Mouse (Mus musculus) layer of hippocampus, postnatal 14 days (tissue): ENCODE data around the gene Zbtb39. TPM values are rescaled to one million over a fixed set of nuclear protein-coding genes. Genes with fewer than 3 reads are reported as not detected.
"Not testable (repeated sequence)": the region's sequence is repeated elsewhere in the genome, so short reads cannot be mapped to it uniquely, and the experiment has no call there.

Experiments used
- DNase-seq, 2 experiments: peaks; one replicate each; pipeline ENCODE4 v3.0.0; 2021 to 2022; ENCODE audit warnings: low spot score in 2 of 2, mixed read lengths in 1 of 2
- total RNA-seq, 2 experiments: library from RNA; stranded (reverse); gene quantifications; 2 replicates each; pipeline ENCODE4 v1.2.3; 2021

The Zbtb39 gene
- total RNA-seq, 2 experiments from 2014 or later = 9.1 to 9.5 TPM

DNA sequence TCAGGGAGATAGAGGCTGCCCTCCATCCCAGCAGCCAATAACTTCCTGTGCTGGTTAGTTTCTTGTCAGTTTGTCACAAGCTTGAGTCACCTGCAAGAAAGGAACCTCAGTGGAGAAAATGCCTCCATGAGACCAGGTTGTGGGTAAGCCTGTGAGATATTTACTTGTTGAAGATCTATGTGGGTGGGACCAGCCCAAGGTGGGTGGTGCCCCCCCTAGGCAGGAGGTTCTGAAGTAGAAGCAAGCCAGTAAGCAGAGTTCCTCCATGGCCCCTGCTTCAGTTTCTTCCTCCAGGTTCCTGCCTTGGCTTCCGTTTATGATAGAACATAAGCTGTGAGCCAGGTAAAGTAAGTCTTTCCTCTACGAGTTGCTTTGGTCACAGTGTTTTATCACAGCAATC is 3.1 kb upstream of the Zbtb39 start:
- no peak for DNase-seq

DNA sequence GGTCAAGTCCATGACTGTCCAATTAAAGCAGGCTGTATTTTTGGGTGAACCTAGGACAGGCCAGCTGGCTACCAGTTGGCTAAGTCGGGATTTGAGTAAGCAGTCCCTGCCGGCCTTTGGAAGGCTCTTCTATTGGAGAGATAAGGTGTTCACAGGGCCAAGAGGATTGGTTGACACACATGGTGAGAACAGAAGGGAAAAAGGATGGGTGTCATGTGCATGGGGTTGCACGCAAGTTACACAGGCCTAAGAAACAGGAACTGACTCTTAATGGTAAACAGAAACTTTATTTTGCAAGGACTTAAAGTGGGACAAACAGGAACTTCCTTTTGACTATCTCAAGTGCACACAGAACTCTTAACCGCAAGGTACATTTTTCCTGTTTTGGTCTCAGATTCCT is 2.4 kb upstream of the Zbtb39 start:
- DNase-seq = no peak

DNA sequence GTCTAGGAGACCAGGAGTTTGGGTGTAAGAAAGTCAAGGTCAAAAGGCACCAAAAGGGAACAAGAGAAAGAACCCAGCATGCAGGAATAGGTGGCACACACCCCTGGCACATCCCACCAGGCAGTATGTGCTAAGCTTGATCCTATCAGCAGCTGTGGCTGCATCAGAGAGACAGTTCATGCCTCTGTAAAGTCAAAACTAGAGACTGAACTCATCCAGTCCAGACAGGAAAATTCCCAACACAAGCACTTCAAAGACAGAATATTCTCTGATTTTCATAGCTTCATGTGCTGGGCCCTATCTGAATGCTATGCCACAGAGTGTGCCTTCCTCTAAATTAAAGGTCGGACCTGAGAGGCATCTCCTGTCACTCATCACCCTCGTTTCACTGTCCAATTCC is 1.8 kb upstream of the Zbtb39 start:
- no peak for DNase-seq

DNA sequence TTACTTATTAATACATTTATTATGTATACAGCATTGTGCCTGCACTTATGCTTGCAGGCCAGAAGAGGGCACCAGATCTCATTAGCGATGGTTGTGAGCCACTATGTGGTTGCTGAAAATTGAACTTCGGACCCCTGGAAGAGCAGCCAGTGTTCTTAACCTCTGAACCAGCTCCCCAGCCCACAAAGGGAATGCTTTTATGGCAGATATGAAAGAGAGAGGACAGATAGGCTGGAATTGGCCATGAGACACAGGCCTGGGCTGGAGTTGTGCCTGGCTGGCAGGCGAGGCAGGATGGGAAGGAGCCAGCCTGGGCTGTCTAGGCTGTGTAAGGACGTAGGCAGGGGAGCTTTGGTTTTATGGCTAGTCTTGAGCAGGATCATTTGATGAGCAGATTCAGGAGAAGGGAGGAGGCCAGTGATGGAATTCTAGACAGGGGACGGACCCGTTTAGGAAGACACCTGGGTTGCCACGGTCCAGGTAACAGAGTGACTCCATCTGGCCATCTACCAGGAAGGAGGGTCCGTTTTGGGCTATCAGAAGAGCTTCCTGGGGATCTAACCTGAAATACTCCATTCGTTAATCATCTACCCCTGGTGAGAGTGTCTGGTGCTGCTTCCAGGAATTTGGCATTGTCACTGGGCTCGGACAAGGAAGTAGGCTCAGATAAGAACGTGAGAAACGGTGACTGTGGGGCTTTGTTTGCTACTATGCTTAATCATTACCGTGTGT is 1.0 kb upstream of the Zbtb39 start:
- no peak for DNase-seq

DNA sequence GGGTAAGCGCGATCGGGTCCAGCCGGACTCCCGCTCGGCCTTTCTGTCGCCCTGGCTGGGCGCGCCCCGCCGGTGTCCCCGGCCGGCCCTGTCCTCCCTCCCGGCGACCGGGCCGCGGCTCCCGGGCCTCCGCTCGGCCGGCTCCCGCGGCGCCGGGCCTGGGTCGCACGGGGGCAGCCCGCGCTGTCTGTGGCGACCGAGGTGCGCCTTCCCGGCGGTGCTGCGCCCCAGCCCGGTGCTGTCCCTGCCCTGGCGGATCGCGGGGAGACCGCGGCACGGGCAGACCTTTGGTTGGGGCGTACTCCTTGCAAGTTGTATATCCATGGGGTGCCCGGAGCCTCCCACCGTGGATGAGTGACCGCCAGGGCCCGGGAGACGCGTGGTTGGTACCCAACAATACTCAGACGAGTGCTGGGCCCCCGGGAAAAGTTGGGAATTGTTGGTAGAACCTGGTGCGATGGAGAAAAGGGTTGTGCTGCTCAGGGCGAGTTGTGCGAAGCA is 373 bp downstream of the Zbtb39 start:
- DNase-seq = no peak

DNA sequence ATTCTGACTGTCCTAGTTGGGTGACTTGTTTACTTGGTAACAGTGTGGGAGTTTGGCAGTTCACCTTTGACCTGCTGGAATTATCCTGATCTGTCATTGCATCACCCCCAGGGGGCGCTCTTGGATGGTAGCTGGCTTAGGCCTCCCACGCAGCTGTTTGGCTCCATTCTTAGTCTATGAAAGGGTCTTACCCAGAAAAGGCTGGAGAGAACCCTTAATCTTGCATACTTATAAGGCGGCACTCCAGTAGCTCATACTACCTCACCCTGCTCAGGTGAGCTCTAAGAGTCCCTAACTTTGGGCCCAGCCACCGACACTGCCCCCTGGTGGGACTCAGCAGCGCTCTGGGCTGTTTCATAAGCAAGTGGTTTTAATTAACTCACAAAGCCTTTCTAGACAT is 5.3 kb downstream of the Zbtb39 start:
- no peak for DNase-seq

DNA sequence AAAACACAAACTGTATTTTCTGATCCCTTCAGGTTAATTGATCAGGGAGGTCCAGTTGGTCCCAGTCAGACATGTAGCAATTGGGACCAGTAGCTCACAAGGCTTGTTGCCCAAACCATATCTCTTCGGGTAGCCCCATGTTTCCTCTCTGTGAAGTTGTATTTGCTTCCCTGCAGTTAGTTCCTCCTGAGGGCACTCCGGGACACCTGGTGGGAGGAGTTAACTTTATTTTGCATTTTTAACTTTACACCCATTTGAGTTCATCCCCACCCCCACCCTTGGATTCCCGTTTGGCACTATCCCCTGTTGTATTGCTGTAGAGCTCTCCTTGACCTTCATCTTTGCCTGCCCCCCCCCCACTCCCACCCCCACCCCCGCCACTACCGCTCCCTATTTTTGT is 6.5 kb downstream of the Zbtb39 start:
- no peak for DNase-seq

DNA sequence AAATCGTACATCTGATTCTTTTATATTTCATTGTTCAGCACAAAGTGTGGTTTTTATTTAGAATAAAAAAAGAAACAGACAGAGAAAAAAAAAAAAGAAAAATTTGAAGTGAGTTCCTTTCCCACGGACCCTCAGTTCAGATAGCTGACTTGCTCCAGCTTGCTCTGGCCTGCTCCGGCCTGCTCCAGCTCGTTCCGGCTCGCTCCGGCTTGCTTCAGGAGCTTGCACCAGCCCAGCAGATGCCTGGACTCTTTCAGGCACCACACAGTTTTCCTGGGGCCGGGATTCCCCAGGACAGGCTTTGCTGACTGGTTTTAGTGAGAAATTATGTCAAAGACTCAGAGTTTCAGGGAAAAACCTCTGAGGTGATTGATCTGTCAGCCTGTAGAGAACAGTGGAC is 7.9 kb downstream of the Zbtb39 start:
- DNase-seq = no peak

DNA sequence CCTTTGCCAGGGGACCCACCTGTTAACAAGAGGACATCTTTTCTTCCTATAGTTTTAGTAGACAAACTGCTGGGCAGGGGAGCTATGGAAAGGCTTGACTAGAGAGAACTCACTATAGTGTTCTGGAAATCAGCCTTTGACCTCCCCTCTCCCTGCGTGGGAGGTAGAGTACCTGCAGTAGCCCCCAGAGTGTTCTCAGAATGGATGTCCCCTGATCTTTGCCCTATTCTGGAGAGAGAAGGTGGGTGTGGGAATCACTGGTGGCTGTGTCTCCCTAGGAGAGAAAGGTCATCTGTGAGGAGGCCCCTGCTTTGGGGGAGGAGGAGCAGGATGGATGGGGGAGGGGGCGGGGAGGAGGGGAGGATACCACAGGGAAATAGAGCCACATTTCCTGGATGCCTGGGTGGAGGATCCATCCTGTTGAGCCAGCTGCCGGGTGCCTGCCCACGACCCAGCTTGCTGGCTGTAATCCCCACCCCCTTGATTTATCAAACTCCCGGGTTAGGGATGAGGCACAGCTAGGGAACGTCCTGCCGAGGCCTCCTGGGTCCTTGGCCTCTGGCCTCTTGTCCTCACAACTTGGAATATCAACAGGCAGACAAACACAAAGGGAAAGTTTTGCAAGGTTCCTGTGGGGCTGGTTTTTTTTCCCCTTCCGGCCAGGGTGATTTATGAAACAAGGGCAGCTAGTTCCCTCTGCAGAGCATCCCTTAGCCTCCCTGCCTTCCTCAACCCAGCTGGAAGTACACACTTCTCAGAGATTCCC is 9.7 kb downstream of the Zbtb39 start:
- no peak for DNase-seq

DNA sequence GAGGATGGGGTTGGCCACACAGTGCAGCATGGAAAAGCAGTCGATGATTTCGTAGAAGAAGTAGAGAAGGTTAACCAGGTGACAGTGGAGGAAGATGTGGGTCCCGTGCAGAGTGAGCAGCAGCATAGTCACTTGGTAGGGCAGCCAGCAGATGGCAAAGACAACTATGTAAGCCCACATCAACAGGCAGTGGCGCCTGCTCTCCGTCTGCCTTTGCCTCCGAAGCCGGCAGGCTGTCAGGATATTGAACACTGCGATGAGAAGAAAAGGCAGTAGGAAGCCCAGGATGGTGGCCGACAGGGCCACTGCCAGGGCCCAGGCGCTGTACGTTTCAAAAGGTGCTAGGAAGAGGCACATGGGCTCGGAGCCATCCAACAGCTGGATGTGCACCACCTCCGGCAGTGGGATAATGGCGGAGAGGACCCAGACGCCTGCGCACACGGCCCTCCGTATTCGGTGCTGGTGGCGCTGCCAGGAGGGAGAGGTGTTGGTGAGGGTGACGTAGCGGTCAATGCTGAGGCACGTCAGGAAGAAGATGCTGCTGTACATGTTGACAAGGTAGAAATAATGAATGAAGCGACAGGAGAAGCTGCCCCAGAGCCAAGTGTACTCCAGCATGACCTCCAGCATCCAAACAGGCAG is 10.9 kb downstream of the Zbtb39 start:
- DNase-seq = no peak

DNA sequence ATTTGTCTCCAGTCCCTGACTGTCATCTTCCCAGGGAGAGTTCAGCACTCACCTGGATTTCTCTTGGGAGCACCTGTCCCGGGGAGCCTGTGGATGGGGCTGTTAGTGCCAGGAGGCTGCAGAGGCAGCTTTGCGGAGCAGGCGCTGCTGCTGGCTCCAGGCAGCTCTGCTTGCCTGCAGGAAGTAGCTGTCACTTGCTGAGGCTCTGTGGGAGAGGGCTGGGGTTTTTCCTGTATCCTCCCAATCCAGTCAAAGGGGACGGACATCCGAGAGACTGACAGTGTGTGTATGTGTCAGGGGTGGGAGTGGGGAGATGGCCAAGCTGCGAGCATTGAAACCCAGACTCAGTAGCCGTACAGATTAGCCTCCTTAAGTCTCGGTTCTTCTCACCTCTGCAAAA is 12.2 kb downstream of the Zbtb39 start, which contains the start of gene Gpr182:
TSS of gene Gpr182 (minus strand) at position 185 of the 400 bp plus-strand sequence.
- DNase-seq = no peak

DNA sequence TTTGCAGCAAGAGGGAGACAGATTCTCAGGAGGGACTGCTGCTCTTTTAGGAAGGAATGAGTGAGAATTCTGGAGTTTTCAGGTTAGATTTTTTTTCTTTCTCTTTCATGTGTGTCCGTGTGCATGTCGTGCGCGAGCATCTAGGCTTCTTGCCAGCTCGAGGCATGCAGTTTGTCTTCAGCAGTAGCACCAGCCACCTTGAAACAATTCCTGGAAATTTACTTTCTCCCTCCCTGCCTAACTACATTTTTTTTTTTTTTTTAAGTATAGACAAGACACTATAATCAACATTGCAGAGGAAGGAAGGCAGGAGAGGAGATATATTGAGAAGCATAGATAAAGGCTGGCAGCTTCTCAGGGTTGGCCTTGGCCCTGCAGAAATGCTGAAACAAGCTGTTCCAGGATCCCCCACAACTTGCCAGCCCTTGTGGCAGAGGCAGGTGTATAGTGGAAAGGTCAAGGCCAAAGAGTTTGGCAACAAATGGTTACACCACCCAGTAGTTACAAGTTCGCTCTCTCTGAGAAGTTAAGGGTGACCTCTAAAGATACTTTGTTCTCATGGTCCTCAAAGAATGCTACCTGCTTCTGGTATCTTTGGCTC is 15.3 kb downstream of the Zbtb39 start:
- no peak for DNase-seq

DNA sequence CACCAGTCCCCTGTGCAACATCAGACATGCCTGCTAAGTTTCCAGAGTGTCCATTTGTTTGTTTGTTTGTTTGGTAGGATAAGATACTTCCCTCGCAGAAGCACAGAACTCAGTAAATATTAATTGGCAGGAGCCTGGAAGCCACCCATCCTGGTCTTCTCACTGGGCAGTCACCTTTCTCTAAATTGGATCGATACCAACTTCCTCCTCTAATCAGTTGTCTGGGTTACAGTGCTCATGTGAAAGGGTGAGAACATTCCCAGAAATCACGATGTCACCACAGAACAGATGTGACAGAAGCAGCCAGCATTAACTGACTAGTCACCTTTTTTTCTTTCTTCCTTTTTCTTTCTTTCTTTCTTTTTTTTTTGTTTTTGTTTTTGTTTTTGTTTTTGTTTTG is 15.9 kb downstream of the Zbtb39 start:
- DNase-seq = no peak

DNA sequence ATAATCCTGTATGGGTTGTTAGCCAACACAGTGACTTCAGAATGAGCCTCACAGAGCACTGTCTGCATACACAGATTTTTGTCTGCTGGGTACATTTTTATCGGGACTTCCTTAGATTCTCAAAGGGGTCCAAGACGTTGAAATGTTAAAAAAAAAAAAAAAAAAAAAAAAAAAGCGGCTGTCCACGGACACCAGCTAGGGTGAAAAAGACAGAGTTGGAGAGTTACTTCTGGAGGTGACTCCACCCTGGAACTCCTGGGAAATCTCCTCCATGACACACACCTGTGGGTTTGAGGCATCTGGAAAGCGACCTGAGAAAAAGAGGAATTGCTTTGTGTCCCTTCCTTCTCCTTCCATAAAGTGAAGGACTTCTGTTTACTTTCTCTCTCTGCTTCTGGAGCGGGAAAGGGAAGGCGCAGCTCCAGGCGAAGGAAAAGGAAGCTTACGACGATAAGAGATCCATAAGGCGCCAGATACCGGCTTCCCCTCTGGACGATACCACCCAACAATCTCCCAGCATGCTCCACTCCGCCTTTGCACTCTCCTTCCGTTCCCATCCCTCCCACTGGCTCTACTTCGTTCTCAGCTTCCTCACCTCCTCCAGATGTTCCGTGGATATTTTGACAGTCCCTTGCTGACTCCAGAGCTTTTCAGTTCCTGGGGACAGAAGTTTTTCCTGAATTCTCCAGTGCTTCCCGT is 16.6 kb downstream of the Zbtb39 start:
- no peak for DNase-seq

DNA sequence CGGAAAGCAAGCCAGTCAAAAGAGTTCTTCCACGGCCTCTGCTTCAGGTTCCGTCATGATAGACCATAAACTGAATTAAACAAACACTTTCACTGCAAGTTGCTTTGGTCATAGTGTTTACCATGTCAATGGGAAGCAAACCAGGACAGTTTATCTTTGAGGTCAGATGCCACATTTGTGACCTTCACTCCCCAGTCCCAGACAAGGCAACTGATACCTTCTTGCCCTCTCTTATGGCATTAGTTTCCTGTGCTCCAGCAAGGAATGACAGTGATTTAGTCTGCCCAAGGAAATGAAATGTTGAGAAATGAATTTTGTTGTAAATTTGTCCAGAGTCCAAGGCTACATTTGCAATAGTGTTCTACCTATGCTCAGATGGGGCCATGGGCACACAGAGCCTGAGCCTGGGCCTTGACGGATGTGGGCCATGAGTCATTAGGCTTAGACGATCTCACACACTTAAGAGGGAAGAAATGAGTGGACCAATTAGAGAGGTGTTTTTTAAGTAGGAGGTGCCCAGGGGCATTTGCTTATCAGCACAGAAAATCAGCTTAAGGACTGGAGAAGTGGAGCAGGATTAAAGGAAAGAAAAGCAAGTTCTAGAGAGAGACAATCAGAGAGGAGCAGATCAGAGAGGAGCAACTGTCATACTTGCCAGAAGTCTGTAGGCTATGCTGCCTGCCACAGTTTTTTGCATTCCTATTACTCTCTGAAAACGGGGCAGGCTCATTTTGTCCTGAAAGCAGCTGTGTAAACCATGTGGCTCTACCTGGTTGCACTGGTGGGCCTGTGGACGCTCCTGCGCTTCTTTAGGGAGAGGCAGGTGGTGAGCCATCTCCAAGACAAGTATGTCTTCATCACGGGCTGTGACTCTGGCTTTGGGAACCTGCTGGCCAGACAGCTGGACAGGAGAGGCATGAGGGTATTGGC is 20.1 kb downstream of the Zbtb39 start, which contains the start of the genes Rdh1 and Rdh16f1:
TSS of gene Rdh1 (plus strand) at position 541 of the 930 bp plus-strand sequence.
TSS of gene Rdh16f1 (plus strand) at position 607 of the 930 bp plus-strand sequence.
- no peak for DNase-seq

DNA sequence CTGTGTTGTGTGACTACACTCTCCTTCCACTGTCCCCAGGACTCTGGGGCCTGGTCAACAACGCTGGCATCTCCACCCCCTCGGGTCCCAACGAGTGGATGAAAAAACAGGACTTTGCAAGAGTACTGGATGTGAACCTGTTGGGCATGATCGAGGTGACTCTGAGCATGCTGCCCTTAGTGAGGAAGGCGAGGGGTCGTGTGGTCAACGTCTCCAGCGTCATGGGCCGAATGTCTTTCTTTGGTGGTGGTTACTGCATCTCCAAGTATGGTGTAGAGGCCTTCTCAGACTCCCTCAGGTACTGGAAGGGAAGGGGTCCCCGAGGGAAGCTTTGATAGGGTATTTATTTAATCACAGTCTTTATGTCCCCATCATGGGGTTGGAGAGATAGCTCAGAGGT is 23.6 kb downstream of the Zbtb39 start:
- not testable (repeated sequence) for DNase-seq

DNA sequence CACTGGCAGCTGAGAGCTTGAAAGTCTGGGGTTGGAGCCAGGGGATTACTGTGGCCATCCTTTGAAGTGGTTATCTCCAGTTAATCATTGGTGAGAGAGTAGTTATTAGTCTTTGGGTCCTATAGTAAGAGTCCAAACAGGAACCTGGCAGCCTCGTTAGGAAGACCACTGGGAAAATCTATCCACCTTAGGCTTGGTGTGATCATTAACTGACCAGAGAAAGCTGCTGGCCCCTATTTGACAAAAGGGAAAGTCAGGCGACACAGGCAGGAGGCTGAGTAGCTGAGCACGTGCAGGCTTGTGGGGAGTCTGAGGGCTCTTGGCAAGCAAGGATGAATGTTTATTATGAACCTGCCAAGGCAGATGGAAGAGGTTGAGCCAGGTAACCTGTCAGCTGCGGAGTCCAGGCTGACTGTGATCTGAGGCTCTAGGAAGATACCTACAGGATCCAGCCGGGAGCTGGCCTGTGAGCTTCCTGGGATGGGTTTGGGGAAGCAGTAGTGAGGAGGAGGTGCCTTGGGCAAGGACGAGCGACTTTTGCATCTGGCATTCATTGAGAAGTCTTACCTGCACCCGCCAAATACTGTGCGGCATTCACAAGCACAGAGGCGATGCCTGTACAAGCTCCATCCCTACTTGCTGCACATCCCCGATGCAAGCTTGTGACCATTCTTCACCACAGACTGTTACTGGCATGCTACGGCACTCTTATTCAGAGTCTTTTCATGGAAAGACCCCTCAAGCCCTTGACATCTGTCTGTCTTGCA is 24.8 kb downstream of the Zbtb39 start:
- DNase-seq = no peak

DNA sequence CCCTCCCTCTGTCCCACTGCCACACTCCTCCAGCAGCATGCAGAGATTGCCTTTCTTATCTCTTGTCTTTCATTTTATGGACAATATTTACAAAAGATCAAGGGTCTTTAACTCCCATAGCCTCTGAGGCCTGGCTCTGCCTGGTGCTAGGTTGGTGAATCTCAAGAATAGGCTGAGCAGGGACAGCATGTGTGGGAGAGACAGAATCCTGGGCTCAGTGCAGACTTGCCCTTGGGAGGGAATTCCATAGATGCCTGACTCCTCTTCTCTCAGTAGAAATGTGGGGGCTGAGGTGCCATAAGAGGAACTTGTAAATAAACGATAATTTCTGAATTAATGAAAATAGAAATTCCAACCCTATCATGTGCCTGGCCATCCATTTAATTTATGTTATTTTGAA is 27.2 kb downstream of the Zbtb39 start:
- no peak for DNase-seq

DNA sequence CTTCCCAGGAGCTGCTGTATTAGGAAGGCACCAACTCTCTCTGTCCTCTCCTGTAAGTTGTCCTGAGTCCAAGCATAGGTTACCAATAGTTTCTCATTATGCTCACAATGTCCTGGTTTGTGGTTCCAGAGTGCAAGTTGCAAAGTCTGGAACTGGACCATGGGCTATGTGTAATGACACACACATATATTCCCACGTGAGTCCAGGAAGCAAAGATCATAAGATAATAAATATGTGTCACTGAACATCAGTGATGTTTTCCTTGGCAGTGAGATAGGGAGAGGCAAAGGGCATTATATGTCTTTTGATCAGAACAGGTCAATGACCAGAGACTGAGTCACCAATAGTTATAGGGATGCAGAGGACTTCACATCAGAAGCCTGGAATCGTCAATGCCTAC is 36.7 kb downstream of the Zbtb39 start, which contains the start of gene Rdh9:
TSS of gene Rdh9 (plus strand) at position 376 of the 400 bp plus-strand sequence.
- DNase-seq = no peak
